Mouse (Mus musculus): ENCODE data around the gene Enpp1.

Gene Enpp1

GRCm38 (mm10) chr10:24711480-24712366 lies at the start of gene Enpp1:
Gene Enpp1 (minus strand): TSS chr10:24712159.
- in situ Hi-C loops (cut with MboI; ENCODE audit: low pct_unique_long_range_greater_than_20kb in 1 of 2, low sequenced_read_pairs in 2 of 2, unreplicated experiment in 1 of 2) = no loop called here

DNA sequence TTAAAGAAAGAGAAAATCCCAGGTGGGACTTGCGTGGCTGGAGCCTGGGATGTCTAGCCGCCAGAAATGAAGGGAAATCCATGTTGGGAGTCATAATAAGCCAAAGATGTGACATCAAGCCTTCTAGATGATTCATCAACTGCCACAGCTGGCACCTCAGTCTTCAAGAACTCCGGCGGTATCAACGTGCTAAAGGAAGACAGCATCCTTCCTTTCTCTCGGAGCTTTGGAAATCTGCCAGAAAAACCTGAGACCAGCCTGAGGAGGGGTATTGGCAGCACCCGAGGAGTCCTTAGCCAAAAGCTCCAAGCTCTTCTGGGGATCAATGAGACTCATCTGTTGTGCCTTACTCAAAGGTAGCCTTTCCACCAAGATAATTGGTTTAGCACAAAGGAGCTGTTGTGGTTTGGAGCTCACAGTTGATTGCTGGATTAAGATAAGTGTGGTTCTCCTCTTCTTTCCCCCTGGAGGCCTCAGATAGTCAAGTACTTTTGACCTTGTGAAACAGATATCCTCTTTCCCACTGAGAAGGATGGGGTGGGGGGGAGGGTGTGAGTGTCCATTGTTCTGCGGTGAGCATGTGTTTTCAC lies 46.5 kb upstream of the Enpp1 start:
- in situ Hi-C loops (cut with MboI; ENCODE audit: low pct_unique_long_range_greater_than_20kb in 1 of 2, low sequenced_read_pairs in 2 of 2, unreplicated experiment in 1 of 2) = no loop called here

GRCm38 (mm10) chr10:24754874-24755540 lies 43.0 kb upstream of the Enpp1 start:
- in situ Hi-C loops (cut with MboI; ENCODE audit: low pct_unique_long_range_greater_than_20kb in 1 of 2, low sequenced_read_pairs in 2 of 2, unreplicated experiment in 1 of 2) = no loop called here

DNA sequence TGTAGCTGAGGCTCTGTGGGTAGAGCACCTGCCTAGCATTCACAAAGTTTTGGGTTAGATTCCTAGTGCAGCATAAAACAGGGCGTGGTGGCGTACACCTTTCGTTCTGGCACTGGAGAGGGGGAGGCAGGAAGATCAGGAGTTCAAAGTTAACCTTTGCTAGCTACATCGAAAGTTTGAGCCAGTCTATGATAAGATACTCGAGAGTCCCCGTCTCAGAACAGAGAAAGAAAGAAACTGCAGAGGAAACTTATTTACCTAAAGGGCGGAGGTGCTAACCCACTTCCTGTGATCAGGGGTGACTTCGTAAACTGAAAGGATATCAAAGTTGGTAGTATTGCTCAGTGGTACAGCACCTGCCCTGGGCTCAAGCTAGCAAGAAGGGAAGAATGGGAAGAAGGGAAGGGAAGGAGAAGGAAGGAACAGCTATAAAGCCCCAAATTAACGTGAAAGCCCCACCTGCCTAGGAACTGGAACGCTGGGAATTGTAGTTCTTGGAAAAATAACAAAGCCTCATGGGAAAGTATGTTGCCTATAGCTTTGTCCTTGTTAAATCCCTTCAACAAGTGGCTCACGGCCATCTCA lies 42.4 kb upstream of the Enpp1 start:
- in situ Hi-C loops (cut with MboI; ENCODE audit: low pct_unique_long_range_greater_than_20kb in 1 of 2, low sequenced_read_pairs in 2 of 2, unreplicated experiment in 1 of 2) = no loop called here

DNA sequence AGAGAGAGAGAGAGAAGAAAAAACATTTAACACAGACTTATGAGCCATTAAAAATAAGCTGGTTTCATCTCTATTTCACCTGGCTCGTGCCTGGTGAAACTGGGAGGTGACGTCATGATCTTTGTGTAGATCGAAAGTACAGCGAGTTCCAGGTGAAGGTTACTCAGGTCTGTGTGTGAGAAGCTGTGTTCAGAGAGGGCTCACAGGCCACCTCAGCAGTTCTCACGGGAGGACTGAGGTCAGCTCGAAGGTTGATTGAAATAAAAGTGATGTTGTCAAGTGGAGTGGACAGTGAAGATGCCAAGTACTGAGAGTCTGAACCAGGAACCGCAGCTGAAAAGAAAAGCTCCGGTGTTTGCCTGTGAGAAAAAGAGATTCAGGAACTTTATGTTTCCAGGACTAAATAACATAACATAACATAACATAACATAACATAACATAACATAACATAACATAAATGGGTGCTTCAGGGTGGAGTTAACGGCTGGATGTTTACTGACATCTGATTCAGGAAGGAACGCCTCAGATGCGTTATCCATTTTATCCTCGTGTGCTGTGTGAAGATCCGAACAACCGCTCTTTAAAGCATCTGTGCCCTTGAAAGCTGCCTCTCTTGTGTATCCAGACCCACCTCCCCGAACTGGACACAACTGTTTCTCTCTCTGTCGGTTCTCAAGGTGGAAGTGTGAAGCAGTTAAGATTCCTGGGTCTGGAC lies 41.7 kb upstream of the Enpp1 start:
- in situ Hi-C loops (cut with MboI; ENCODE audit: low pct_unique_long_range_greater_than_20kb in 1 of 2, low sequenced_read_pairs in 2 of 2, unreplicated experiment in 1 of 2) = no loop called here

- in situ Hi-C loops (cut with MboI; ENCODE audit: low pct_unique_long_range_greater_than_20kb in 1 of 2, low sequenced_read_pairs in 2 of 2, unreplicated experiment in 1 of 2) = no loop called here
Observed at GRCm38 (mm10) chr10:24742950-24743487, 31.1 kb upstream of the Enpp1 start.

GRCm38 (mm10) chr10:24741229-24742198 lies 29.6 kb upstream of the Enpp1 start:
- in situ Hi-C loops (cut with MboI; ENCODE audit: low pct_unique_long_range_greater_than_20kb in 1 of 2, low sequenced_read_pairs in 2 of 2, unreplicated experiment in 1 of 2) = no loop called here

GRCm38 (mm10) chr10:24739171-24739570 lies 27.2 kb upstream of the Enpp1 start:
- in situ Hi-C loops (cut with MboI; ENCODE audit: low pct_unique_long_range_greater_than_20kb in 1 of 2, low sequenced_read_pairs in 2 of 2, unreplicated experiment in 1 of 2) = no loop called here

GRCm38 (mm10) chr10:24738456-24738855 lies 26.5 kb upstream of the Enpp1 start:
- in situ Hi-C loops (cut with MboI; ENCODE audit: low pct_unique_long_range_greater_than_20kb in 1 of 2, low sequenced_read_pairs in 2 of 2, unreplicated experiment in 1 of 2) = no loop called here

DNA sequence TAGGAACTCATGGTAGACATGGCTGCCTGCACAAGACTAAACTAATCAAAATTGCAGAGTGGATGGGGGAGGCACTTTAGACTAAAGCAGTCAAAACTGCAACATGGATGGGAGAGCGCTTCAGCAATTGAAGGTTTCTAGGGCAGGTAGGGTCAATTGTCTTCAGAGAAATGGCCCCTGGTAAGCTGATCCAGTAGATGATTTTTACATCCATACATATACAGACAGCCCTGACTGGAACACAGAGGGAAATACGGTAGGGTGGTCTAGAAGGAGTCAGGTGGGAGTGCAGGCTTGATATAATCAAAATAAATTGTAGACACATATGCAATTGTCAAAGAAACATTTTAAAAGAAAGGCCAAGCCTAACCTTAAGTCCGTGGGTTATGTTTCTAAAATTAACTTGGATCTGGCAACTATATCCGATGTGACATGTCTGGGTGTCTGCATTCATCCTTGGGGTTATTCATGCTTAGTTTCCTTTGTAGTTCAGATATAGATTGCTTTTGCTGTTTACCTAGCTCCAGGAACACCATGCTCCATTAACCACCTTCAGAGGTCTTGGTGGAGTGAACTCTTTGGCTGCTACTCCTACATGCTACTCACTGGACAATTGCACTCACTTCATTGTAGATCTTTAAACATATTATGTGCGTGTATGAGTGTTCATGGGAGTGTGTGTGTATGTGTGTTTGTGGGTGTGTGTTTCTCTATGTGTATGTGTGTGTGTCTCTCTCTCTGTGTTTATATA lies 23.2 kb upstream of the Enpp1 start:
- in situ Hi-C loops (cut with MboI; ENCODE audit: low pct_unique_long_range_greater_than_20kb in 1 of 2, low sequenced_read_pairs in 2 of 2, unreplicated experiment in 1 of 2) = no loop called here

DNA sequence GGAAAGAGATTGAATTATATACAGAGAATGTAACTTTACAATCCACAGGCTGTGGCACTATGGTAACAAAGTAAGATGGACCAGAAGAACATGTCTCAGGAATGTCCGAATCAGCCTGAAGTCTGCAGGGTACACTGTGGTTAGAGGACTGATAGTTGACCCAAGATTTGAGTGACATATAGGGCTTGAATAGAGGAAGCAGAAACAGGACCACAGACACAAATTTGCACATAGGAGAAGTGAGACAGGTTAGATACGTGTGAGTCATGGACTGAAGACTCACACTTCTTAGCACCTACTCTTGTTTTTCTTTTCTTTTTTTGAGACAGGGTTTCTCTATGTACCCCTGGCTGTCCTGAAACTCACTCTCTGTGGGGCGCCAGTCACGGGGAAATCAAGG lies 15.5 kb upstream of the Enpp1 start:
- in situ Hi-C loops (cut with MboI; ENCODE audit: low pct_unique_long_range_greater_than_20kb in 1 of 2, low sequenced_read_pairs in 2 of 2, unreplicated experiment in 1 of 2) = no loop called here

DNA sequence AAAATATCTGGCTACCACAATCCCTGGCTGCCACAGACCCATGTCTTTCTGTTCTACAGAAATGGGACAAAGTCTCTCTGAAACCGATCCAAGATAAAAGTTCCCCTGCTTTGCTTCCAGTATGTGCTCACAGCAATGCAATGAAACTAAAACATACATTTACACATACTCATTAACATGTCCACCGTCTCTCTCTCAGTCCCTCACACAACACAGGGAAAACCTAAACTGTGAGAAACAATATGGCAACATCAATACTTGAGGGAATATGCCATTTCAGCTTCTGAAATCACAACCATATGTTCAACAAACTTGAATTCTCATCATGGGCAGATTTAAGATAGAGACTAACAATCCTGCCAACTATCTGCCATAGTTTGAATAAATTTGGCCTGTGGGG lies 13.2 kb upstream of the Enpp1 start:
- in situ Hi-C loops (cut with MboI; ENCODE audit: low pct_unique_long_range_greater_than_20kb in 1 of 2, low sequenced_read_pairs in 2 of 2, unreplicated experiment in 1 of 2) = no loop called here

- in situ Hi-C loops (cut with MboI; ENCODE audit: low pct_unique_long_range_greater_than_20kb in 1 of 2, low sequenced_read_pairs in 2 of 2, unreplicated experiment in 1 of 2) = no loop called here
Observed at GRCm38 (mm10) chr10:24721841-24722240, 9.9 kb upstream of the Enpp1 start.

- in situ Hi-C loops (cut with MboI; ENCODE audit: low pct_unique_long_range_greater_than_20kb in 1 of 2, low sequenced_read_pairs in 2 of 2, unreplicated experiment in 1 of 2) = no loop called here
Observed at GRCm38 (mm10) chr10:24719383-24719782, 7.4 kb upstream of the Enpp1 start.

DNA sequence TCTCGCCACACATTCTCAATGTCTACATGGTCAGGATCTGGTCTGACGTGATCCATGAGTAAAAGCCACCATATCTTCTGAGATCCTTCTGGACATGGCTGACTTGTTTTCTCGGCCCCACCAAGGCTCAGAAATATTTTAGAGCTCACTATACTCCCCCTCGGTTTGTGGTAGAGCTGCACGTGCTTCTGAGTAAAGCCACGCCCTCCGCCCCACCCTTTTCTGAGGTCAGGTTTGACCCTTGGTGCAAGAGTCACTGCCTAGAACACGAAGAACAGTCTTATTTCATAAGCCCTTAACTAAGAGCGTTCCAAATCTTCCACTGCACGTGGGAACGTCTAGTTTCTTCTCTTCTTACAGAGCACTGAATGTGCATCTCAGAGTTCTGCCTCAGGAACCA lies 6.8 kb upstream of the Enpp1 start:
- in situ Hi-C loops (cut with MboI; ENCODE audit: low pct_unique_long_range_greater_than_20kb in 1 of 2, low sequenced_read_pairs in 2 of 2, unreplicated experiment in 1 of 2) = no loop called here

- in situ Hi-C loops (cut with MboI; ENCODE audit: low pct_unique_long_range_greater_than_20kb in 1 of 2, low sequenced_read_pairs in 2 of 2, unreplicated experiment in 1 of 2) = no loop called here
Observed at GRCm38 (mm10) chr10:24718058-24718457, 6.1 kb upstream of the Enpp1 start.

- in situ Hi-C loops (cut with MboI; ENCODE audit: low pct_unique_long_range_greater_than_20kb in 1 of 2, low sequenced_read_pairs in 2 of 2, unreplicated experiment in 1 of 2) = no loop called here
Observed at GRCm38 (mm10) chr10:24716232-24716631, 4.3 kb upstream of the Enpp1 start.
